Mouse (Mus musculus): Measurements from ENCODE around the gene Ssh2.

Ssh2 gene

DNA sequence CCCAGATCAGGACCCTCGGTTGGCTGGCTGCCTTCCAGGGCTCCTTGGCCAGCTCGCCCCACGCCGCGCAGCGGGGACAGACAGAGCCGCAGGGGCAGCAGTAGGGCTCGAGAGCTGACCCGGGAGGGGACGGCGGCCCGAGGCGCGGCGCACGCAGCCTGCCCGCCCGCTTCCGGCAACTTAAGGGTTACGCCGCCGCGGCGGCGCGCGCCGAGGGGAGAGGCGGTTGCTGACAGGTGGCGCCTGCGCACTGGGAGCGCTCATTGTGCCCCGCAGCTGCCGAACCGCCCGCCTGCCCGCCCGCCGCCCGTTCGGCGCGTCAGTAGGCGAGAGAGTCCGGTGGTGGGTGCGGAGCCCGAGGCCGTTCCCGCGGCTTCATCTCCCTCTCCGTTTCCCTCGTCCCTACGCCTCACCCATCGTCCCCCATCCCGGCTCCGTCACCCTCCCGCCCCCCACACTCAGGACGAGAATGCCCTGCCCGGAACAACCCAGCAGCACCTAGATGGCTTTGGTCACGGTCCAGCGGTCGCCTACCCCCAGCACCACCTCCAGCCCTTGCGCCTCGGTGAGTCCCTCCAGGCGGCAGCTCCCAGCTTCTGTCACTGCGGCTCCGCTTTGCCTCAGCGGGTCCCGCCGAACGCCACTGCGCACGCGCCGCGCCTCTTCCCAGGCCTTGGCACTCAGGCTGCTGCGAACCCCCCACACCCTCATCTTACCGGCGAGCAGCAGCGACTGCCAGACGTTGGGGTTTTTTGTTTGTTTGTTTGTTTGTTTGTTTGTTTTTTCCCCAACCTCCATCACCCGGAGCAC, at the start of gene Ssh2:
Gene Ssh2 (plus strand): TSS at position 337 of the 810 bp plus-strand sequence.
- peak; percentile 82 to 93 for DNase-seq

DNA sequence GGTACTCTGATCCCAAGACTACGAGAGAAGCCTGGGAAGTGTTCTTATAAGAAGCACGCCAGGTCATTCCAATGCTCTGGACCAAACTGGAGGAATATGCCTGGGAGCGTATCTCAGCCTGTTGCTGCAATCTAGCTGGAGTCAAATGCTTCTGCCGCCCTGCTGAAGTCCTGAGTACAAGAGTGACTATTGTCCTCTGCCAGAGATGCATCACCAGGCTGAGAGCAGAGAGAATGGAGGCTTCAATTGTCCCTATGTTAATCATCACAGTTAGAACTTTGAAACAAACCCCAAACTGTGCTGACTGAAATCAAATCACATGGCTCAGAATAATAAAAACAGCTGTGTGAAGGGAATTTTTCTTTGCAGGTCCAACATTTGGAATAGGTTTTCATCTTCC, 42.4 kb upstream of the Ssh2 start:
- DNase-seq = no peak

DNA sequence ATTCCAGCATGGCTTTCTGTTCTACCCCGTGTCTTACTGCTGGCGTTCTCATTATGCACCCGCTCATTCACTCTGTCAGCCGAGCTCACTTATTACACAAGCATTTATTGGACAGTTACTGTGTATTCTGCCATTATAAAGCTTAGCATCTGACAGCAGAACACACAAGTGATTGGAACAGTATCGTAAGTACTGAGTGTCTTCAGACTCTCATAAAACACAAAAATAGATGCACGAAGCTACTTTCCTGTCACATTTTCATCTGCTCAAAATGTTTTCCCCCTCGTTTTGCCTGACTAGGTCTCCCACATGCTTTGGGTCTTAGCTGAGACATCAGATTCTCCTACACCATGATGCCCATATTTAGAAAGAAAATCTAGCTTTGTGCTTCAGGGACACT, 41.6 kb upstream of the Ssh2 start:
- DNase-seq = no peak

DNA sequence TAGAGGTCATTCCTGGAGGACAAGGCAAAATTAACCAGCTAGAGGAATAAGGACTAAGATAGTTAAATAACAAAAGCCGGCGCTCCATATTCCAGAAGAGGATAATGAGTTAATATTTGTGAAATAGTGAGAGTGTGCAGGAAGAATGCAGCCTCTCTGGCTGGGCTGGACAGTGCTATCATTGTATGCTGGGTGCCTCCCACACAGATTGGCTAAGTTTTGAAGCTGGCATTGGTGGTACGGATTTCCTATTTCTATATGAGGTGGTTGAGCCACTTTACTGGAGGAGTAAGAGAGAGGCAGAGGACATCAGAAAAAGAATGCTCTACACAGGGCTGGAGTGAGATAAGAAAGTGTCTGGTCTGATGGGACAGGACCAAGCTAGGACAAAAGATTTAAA, 36.3 kb upstream of the Ssh2 start:
- no peak for DNase-seq

DNA sequence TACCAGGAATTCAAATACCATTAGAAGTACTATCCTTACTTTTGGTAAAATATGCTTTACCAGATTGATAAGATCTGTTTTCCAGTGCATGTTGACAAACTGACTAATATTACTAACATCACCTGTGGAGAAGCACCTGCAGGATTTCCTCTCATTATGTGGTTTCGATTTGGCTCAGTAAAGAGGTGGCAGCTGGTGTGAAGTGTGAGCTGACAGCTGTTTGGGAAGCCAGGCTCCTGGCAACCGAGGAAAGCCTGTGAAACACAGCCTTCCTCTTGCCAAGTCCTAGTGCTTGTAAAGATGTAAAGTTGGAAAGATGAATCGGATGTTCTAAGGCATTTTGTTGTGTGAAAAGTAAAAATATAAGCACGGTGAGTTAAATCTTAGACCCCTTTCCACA, 35.2 kb upstream of the Ssh2 start:
- no peak for DNase-seq

DNA sequence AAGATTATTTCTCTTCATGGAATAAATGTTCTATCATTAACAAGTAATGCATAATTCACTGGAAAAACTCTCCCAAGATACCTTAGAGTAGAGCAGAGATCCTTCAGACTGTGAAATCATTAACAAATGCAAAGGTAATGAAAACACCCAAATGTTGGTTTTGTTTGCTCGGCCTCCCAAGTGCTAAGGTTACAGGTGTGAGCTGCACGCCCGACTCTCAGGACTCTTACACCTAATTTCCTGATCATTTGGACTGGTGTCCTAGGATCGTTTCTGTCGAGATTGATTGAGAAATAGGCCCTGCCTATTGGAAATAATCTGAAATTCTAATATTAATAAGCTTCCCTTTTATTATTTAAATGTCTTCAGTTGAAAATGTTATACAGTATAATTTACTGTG, 34.6 kb upstream of the Ssh2 start:
- no peak for DNase-seq

DNA sequence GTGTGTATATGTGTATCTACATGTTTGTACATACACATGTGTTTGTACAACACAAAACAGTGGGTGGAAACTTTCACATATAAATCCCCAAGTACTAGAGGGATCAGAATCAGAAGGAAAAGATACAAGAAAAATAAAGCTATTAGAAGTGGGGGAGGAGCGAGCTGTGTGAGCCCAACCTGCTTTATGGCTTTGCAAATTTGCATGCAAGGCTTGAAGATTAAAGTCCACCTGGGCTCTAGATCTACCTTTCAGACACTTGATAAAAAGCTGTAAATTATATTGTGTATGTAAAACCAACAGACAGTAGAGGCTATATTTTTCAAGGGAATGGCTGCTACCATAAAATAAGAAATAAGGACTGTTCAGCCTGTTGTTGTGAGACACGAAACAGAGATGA, 34.0 kb upstream of the Ssh2 start:
- no peak for DNase-seq

DNA sequence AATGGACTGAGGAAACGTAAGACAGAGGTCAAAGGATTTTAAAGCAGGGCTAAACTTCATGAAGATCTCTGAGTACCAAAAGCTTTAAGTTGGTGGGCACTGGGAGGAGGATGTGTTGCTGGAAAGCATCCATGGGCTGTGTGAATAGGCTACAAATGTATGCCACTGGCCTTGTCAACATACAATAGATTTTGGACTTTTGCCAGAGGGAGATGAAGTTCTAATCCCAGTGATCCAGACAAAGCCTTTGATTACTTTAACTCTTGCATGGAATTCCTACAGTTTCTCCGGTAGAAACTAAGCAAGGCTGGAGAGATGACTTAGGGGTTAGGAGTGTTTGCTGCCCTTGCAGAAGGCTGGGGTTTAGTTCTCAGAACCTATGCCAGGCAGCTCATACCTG, 33.5 kb upstream of the Ssh2 start:
- DNase-seq = no peak

DNA sequence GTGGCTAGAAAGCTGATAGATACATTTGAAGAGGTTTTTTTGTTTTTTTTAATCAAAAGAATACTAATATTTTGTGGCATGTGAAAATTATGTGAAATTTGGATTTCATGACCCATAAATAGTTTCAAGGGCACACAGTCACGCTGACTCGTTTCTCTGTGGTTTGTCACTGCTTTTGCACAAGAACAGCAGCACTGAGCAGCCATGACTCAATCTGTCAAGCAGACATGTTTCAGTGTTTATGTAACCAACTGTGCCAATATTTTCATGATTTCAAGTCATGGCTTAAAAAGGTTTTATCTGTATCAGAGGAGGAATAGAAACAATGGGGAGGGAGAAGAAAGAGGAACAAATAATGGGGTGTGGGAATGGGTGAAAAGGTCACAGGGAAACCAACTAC, 31.2 kb upstream of the Ssh2 start:
- DNase-seq = no peak

DNA sequence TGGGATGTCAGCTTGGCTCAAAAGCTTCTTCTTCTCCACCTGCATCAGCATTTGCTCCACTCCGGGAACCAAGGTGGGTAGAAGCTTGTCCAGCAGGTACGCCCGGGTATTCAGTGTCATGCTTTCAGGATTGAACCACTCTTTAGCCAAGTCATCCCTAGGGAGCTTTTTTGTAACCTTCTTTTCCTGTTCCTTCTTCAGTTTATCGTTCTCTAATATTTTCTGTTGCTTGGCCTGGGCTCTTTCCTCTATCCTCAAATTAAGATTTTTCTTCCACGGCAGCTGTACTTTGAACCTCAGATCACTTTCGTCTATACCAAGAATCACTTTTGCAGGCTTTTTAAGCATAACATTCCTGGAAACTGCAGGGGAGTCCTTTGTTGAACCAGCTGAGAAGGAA, 27.2 kb upstream of the Ssh2 start, which contains the start of gene Efcab5:
Gene Efcab5 (minus strand): TSS at position 101 of the 400 bp plus-strand sequence.
- DNase-seq = no peak

DNA sequence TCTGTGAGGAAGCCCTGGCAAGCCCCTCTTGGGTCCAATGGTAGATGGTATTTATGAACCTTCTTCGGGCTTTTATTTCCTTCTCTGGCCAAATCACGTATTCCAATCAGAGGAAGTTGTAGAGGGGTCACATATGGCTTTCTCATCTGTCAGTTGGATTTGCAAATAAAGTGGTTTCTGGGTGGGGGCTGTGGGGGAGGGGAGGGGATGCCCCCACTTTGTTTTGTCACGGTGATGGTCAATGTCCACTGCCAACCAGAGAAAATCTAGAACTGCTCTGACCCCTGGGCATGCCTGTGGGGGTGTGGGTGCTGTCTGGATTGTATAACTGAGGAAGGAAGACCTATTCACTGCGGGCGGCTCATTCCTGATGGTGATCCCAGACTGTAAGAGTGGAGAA, 22.7 kb upstream of the Ssh2 start:
- DNase-seq = no peak

DNA sequence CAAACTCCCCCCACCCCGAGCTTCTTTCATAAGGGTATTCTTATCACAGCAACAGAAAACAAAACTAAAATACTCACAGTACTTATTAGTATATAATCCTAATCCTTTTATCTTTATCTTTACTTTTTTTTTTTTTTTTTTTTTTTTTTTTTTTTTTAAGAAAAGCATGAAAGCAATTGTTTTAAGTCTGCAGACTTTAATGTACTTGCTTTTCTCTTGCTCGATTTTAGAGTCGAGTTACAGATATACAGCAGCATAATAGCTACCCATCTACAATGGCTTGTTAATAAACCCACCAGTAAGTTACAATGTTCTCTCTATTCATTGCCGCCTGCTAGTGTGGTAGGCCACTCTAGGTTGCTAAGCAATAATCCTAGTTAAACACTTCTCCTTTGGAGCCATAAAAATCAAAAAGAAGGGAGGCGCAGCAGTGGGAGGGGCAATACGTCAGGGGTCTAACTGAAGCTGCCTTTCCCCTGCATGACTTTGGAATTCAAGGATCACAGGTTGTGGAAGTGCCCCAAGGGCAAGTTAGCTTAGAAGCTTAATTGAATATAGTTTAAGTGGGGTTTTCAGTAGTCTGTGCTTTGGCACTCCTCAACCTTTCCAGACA, 22.0 kb upstream of the Ssh2 start:
- peak; percentile 58 to 76 for DNase-seq

DNA sequence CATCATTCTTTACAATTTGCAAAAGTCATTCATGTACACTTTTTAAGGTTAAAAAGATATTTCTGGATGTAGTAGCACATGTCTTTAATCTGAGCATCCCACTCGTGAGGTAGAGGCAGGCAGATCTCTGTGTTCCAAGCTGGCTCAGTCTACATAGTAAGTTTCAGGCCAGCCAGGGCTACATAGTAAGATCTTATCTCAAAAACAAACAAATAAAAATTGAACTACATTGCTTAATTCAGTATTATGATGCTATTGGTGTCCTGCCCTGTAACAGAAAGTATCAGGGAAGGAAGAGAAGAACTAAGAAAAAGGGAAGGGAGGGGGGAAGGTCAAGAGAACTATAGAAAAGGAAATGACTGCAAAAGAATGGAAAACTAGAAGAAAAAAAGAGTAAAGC, 21.3 kb upstream of the Ssh2 start:
- DNase-seq = no peak

DNA sequence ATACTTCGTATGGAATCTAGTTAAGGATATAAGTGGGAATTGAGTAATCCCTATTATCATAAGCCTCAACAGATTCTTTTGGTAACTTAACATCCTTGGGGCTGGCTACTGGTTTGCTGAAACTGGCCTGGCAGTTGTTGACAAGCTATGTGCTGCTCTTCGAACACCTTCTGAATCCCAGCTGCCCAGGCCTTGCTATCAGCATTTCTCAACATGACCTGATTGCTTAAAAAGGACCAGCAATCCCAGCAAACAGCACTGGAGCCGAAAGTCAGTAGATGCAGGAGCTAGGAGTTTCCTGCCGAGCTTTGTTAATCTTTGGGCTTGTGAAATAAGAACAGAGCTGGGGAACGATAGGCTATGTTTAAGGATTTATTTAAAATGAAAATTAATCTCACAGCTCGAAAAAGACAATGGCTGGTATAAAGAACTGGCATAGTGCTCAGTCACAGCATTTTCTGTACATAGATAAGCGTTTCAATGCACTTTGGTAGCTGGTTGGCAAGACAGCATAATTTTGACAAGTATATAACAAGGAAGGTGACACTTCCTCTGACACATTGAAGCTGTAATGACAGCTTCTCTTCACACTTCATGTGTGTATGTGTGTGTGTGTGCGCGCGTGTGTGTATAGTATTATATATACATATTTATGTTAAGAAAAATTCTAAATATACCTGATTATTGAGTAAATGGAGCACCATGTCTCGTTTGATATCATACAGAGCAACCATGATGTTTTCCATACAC, 20.6 kb upstream of the Ssh2 start:
- no peak for DNase-seq

DNA sequence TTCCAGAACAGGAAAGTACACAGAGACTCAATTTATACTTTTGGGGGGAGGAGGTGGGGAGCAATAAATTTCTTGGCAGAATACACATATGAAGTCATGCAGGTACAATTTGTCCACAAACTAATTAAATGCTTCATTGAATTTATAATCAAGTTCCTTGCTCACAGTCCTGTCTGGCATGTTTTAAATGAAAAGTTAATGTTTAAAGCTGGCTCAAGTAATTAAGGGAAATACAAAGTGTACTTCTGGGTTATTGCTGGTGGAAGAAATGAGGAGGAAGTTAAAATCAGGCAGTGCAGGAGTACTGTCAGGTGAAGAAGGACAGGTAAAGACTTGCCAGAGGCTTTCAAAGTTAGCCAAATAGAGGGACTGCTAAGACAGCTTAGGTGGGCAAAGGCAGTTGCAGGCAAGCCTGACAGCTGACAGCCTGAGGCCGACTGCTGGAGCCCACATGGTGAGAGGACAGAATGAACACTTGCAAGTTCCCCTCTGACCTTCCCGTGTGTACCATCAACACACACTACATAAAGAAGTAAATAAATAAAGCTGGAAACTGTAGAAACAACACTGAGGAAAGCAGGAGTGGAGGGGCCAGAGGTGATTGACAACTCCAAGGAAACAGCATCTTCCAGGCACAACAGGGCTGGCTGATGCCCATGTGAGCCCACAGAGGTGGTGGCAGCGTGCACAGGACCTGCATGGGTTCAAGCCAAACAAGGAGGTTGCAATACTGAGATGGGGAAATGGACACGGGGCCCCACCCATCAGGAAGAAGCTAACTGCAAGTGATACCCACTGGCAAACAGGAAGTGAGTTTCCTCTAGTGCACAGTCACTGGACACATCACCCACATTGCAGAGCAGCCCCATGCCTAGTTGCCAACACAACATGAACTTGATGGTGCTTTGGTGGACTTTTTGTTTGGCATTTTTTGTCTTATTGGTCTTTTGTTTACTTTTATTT, 19.6 kb upstream of the Ssh2 start:
- peak in 1 of 2 experiments; percentile 62 for DNase-seq

DNA sequence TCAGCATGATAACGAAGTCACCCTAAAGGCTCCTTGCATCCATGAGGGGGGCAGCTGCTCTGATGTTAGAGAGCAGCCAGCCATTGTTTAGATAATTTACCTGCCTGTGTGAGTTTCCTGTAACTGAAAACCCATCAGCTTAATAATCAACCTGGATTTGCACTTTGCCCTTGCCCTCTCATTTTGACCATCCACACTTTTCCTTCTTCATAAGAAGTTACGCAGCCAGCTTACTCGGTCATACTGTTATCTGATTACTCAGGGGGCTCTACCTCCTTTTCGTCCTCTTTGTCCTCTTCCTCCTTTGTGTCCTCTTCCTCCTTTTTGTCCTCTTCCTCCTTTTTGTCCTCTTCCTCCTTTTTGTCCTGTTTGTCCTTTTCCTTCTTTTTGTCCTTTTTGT, 16.5 kb upstream of the Ssh2 start:
- peak; percentile 63 to 65 for DNase-seq

DNA sequence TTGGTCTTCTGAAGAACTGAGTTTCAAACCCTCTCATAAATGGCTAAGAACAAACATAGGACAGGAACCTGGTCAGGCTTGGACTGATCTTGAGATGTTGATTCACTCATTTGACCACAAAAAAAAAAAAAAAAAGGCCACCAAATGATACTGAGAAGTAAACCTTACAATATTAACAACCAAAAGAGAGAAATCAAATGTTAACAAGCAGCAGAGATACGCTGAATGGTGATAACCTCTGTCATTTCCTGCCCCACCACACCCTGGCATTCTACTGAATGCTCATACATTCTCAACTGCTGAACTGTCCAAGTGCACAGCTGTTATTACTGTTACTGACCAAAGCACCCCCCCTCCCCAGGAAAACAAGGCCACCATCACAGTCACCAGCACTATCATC, 15.4 kb upstream of the Ssh2 start:
- DNase-seq = no peak

DNA sequence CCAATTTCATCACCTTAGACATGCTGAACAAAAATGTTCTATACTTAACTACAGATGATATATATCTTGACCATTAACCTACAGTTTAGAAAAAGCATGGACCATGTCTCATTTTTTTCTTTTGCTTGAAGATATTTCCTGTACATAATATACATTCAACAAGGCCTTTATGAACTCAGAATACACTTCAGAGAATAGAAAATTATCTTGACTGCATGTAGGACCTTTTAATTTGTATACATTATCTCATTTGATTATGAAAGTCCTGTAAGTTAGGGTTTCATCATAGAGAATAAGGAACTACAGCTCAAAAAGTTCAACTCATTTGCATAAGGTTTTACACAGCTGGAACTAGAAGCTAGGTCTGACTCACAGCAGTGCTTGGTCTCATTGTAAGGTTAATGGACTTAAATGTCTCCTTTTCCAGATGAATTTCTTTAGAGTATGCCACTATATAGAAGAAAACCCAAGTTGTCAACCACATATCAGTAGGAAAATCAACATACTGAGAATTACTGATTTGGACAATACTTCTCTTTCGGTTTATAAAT, 1.9 kb upstream of the Ssh2 start:
- DNase-seq = no peak

DNA sequence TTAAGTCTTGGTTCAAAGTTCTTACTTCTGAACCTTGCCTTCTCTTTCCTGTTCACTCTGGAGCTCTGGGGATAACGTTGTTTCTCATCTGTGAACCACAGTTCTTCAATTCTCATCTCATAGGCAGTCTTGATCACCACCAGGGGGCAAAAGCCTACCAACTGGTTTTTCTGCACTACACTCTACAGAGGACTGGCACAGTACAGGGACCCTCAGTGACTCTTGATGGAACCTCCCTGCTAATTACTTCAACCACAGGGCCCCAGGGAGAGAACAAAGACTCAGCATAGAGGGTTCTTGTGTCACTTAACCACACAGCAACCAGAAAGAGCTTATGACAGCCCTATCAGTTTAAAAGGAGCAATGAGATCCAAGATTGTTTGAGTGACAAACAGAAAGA, 1.3 kb upstream of the Ssh2 start:
- peak; percentile 78 to 79 for DNase-seq

DNA sequence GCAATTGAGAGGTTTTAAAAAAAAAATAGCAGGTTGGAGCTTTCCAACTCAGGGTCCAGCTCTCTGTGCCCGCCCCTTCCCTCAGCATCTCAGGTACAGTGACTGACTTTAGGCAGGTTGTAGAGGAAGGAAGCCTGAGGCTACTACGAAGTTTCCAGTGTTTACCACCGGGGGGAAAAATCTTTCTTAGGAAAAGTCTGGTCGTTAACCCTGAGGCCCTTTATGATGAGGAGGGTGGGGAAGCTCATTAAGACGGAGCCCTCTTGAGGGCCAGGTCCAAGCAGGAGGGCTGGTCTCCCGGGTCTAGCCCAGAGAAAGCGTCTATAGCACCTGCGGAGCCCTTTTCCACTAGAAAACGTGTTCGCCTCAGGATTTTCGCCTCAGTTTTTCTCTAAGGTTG, 604 bp upstream of the Ssh2 start:
- peak in 1 of 2 experiments; percentile 49 for DNase-seq

DNA sequence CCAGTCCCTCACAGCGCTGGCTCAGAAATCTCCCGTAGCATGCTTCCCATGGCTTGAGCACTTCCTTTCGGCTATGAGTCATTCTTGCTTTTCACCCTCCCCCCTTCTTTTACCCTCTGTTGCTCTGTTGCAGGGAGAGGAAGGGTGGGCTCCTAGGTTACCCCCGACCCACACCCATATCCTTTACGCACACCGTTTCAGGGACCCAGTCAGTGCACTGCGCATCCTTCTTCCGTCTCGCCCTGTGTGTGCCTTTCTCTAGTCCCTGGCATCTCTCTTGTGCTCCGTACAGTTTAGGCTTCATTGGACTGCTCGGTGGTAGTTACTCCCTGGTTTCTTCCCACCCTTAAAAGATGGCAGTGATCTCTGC, 659 bp downstream of the Ssh2 start:
- no peak for DNase-seq

DNA sequence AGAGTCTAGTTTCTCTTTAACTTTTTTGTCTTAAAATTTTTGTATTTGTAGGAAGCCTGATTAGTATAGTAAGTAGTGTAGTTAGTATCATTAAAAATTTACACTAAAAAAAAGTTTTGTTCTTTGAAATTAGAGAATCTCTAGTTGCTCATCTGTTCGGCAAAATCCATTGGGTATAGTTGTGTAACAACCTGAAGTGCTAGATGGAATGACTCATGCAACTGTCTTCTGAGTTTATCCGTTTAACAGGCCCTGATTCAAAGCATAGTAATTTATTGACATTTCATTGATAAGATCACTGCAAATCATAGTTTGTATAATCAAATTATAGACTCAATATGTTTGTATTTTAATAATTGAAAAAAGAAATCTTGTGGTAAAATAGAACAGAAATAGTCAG, 14.7 kb downstream of the Ssh2 start:
- no peak for DNase-seq
